Mouse (Mus musculus): ENCODE data around the gene Eepd1.

GRCm38 (mm10) chr9:25583621-25584020 is 102.3 kb downstream of the Eepd1 start:
- TF ChIP-seq CTCF (IDR thresholded peaks at IDR 0.05; ENCODE audit: low read depth) (no peak), EP300 (IDR thresholded peaks at IDR 0.05; ENCODE audit: low read depth) (no peak)
